Comparison of ENCODE assay signal across 9 mouse cellular contexts in genomic region chr1:24107971-24108773, GRCm38 (mm10). TPM values are rescaled to one million over a fixed set of nuclear protein-coding genes. Genes with fewer than 3 reads are reported as not detected.
A peak's percentile ranks its signal among the peaks of the same experiment; 100 is the strongest.
DNase-seq lines count a peak whose midpoint lies in the region; ATAC-seq and TF ChIP-seq lines count a peak whose summit lies in the region.
"Had no signal": no experiment of that assay in that cellular context is flagged by ENCODE, and none has a peak within 500 bp of the region (broad histone marks: within the 10 kb centered on the region; RNA-seq: fewer than 3 reads in every experiment).

No protein-coding gene starts in this region.

- H3K4me3 ChIP-seq in liver, adult 2 months (ENCODE audit: insufficient read depth, low read depth, low read length): peak overlapping the region; percentile 43
- no peak overlapping the region; the same call in 1 of the 2 replicates for H3K4me3 ChIP-seq in intestine, embryonic 14.5 days (ENCODE audit: low read depth, low read length)
- no peak overlapping the region for H3K4me3 ChIP-seq in small intestine, adult 2 months (ENCODE audit: low read depth, low read length)

- peak overlapping the region; percentile 29 for H3K4me2 ChIP-seq in intestine, embryonic 14.5 days (ENCODE audit: low read length)

- no peak for TF ChIP-seq CTCF in liver, adult 2 months (IDR thresholded peaks at IDR 0.05; ENCODE audit: low read depth, low read length)
- no peak for TF ChIP-seq CTCF in small intestine, adult 2 months (IDR thresholded peaks at IDR 0.05; ENCODE audit: extremely low read depth, insufficient read length, insufficient replicate concordance, low read depth, low read length)

- no peaks in the 10 kb centered on the region for H3K79me2 ChIP-seq in liver, adult 2 months (ENCODE audit: control insufficient read depth, insufficient read depth, low read length)

- H3K27ac ChIP-seq in liver, adult 2 months (replicated peaks; ENCODE audit: insufficient read depth, low read depth, low read length): peak overlapping the region; percentile 94
- peak overlapping the region; percentile 24 for H3K27ac ChIP-seq in intestine, embryonic 14.5 days (ENCODE audit: low read depth)
- peak overlapping the region; percentile 94 for H3K27ac ChIP-seq in small intestine, adult 2 months (ENCODE audit: insufficient read depth, low read depth, low read length)

- H3K9ac ChIP-seq in liver, adult 2 months (ENCODE audit: low read depth, low read length): peak overlapping the region; percentile 63
- H3K9ac ChIP-seq in intestine, embryonic 14.5 days (ENCODE audit: low read length): no peak overlapping the region

- H3K27me3 ChIP-seq in liver, adult 2 months (ENCODE audit: control insufficient read depth, insufficient read depth, low read length): no peaks in the 10 kb centered on the region
- H3K27me3 ChIP-seq in intestine, embryonic 14.5 days (replicated peaks; ENCODE audit: control insufficient read depth, insufficient read depth, low read length): no peaks in the 10 kb centered on the region
- H3K27me3 ChIP-seq in small intestine, adult 2 months (ENCODE audit: control insufficient read depth, insufficient read depth, low read length): no peaks in the 10 kb centered on the region

- no peaks in the 10 kb centered on the region for H3K36me3 ChIP-seq in liver, adult 2 months (ENCODE audit: control insufficient read depth, insufficient read depth, low read length)
- H3K36me3 ChIP-seq in intestine, embryonic 14.5 days (ENCODE audit: control insufficient read depth, insufficient read depth, low read length): no peaks in the 10 kb centered on the region
- no peaks in the 10 kb centered on the region for H3K36me3 ChIP-seq in small intestine, adult 2 months (ENCODE audit: control insufficient read depth, insufficient read depth, low read length)

- peak; percentile 84 for DNase-seq in liver, adult 2 months (ENCODE audit: extremely low read depth, low read depth, low spot score)
- DNase-seq in liver: no peak
- peak; percentile 54 for DNase-seq in intestine, embryonic 14.5 days (ENCODE audit: low spot score)
- DNase-seq in large intestine, adult 2 months (ENCODE audit: low read depth, low spot score): peak; percentile 79
- no peak for DNase-seq in spleen, adult 12 weeks (ENCODE audit: low spot score)
- DNase-seq: cerebellum, adult 11-12 months had no signal

- WGBS in liver, adult 2 months: 14% methylated on average over 10 of the region's 10 CpGs
- WGBS in intestine, embryonic 14.5 days: 44% methylated on average over 10 of the region's 10 CpGs
- WGBS in large intestine, adult 2 months: 18% methylated on average over 10 of the region's 10 CpGs
- WGBS in small intestine, adult 2 months: 18% methylated on average over 10 of the region's 10 CpGs

- TF ChIP-seq POLR2A in liver, adult 2 months (IDR thresholded peaks at IDR 0.05; ENCODE audit: extremely low read depth, insufficient read depth, low read length): no peak
- TF ChIP-seq POLR2A in small intestine, adult 2 months (IDR thresholded peaks at IDR 0.05; ENCODE audit: low read depth, low read length): no peak

- H3K4me1 ChIP-seq in liver, adult 2 months (ENCODE audit: control insufficient read depth, insufficient read depth, low read length): no peaks in the 10 kb centered on the region
- no peaks in the 10 kb centered on the region for H3K4me1 ChIP-seq in intestine, embryonic 14.5 days (replicated peaks; ENCODE audit: control insufficient read depth, insufficient read depth, low read length)
- peaks cover 5% of the 10 kb centered on the region; the same call in 1 of the 2 replicates for H3K4me1 ChIP-seq in small intestine, adult 2 months (ENCODE audit: control insufficient read depth, insufficient read depth, insufficient read length, low read length)

- H3K9me3 ChIP-seq in intestine, embryonic 14.5 days (ENCODE audit: control insufficient read depth, low read length): no peaks in the 10 kb centered on the region

- ATAC-seq in intestine, embryonic 14.5 days (replicated peaks; ENCODE audit: low FRiP score, low TSS enrichment, low read depth): peak; percentile 77
- no peak for ATAC-seq in activated CD4-positive, CD25-positive, alpha-beta regulatory T cell, adult 4 months
- ATAC-seq: forebrain, embryonic 16.5 days had no signal

RNA-seq across cellular contexts. Expression of gene Fam135a, which starts 8.0 kb away (rescaled TPM):
- 20.1 and 23.0 TPM in 2 replicates for total RNA-seq in liver, adult 2 months (2014; rRNA removed)
- 5.4 and 6.7 TPM in 2 replicates for polyA plus RNA-seq in liver, adult 2 months (2012; rRNA removed)
- polyA plus RNA-seq in intestine, embryonic 14.5 days (2014; fragmentation: Nextera tagmentation; extraction: Ambion mirVana): 36.4 and 39.9 TPM in 2 replicates
- 8.7 and 12.9 TPM in 2 replicates for polyA plus RNA-seq in large intestine, adult 2 months (2012; rRNA removed)
- polyA plus RNA-seq in small intestine, adult 2 months (2012; rRNA removed): 2.7 and 6.7 TPM in 2 replicates
- 1 to 10 TPM in 1 of 2 experiments, under 1 TPM in 1; 0.18 to 1.6 TPM for polyA plus RNA-seq in activated CD4-positive, CD25-positive, alpha-beta regulatory T cell, adult 4 months (2017; shearing (Covaris generic))

Comparison
In these comparisons a context has a peak if more than half of its experiments do, and no peak if none do; other contexts are left out.
1. DNase-seq: peak in liver, adult 2 months (single experiment), intestine, embryonic 14.5 days (single experiment) and large intestine, adult 2 months (single experiment); none in liver (single experiment) and spleen, adult 12 weeks (single experiment).
2. H3K27ac ChIP-seq: peak in every context shown above with its lines; median percentile 94 in liver, adult 2 months; 94 in small intestine, adult 2 months; 24 in intestine, embryonic 14.5 days.